12 mouse cellular contexts compared by ENCODE assay signal in genomic region chr8:92581051-92581450, GRCm38 (mm10).
"Had no signal": no experiment of that assay in that cellular context is flagged by ENCODE, and none has a peak within 500 bp of the region (broad histone marks: within the 10 kb centered on the region; RNA-seq: fewer than 3 reads in every experiment).

No protein-coding gene starts in this region.

- H3K4me2 ChIP-seq: limb, embryonic 13.5 days; liver, embryonic 12.5 days; midbrain, embryonic 11.5 days; midbrain, embryonic 15.5 days; neural tube, embryonic 12.5 days had no signal

- H3K36me3 ChIP-seq: limb, embryonic 13.5 days; liver, embryonic 12.5 days; midbrain, embryonic 15.5 days; neural tube, embryonic 12.5 days had no signal

- H3K4me1 ChIP-seq: limb, embryonic 13.5 days; liver, embryonic 12.5 days; midbrain, embryonic 15.5 days; neural tube, embryonic 12.5 days had no signal

- H3K27me3 ChIP-seq: limb, embryonic 13.5 days; liver, embryonic 12.5 days; midbrain, embryonic 15.5 days; neural tube, embryonic 12.5 days had no signal

- H3K9ac ChIP-seq: limb, embryonic 13.5 days; liver, embryonic 12.5 days; midbrain, embryonic 15.5 days; neural tube, embryonic 12.5 days had no signal

- H3K27ac ChIP-seq: limb, embryonic 13.5 days; liver, embryonic 12.5 days; midbrain, embryonic 15.5 days; neural tube, embryonic 12.5 days; stomach, postnatal 0 days had no signal

- H3K9me3 ChIP-seq: limb, embryonic 13.5 days; liver, embryonic 12.5 days; midbrain, embryonic 15.5 days; neural tube, embryonic 12.5 days had no signal

- H3K4me3 ChIP-seq: limb, embryonic 13.5 days; liver, embryonic 12.5 days; midbrain, embryonic 15.5 days; neural tube, embryonic 12.5 days had no signal

- DNase-seq: kidney, adult 2 months; kidney, postnatal 25 days; layer of hippocampus, postnatal 36 days; thymus, adult 2 months; thymus, postnatal 4 days had no signal

- ATAC-seq: intestine, embryonic 16.5 days; liver, embryonic 12.5 days; midbrain, embryonic 15.5 days had no signal
